Mouse (Mus musculus): Measurements from ENCODE around the gene Gm45021. TPM values are rescaled to one million over a fixed set of nuclear protein-coding genes. Genes with fewer than 3 reads are reported as not detected.

The Gm45021 gene
- polyA plus RNA-seq, 1 experiment from 2014 or later, result not detected

DNA sequence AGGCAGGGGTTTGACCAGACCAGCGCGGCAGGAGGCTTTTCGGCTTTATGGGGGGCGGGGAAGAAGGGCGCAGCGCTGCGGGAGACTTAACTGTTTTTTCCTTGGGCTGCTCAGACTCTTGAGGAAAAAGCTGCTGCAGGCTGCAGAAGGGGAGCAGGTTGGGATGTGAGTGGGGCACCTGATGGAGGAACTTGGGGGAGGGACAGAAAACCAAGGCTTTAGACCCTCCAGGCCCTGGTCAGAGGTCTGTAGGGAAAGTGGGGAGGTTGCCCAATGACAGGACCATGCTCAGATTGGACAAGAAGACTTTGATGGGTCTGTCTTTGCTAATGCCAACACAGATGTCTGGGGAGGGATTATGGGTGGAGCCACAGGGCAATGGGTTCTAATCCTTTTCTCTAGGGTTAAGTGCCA, 38.1 kb downstream of the Gm45021 start:
- no peak for DNase-seq (ENCODE audit: low spot score)
- peaks cover 70% of the 10 kb centered on the region for H3K27me3 ChIP-seq (replicated peaks; ENCODE audit: low read depth, poor library complexity, severe bottlenecking)
- H3K4me3 ChIP-seq, result peak overlapping the region; percentile 60
- H3K9me3 ChIP-seq, result no peaks in the 10 kb centered on the region
- H3K4me1 ChIP-seq, result peaks cover 32% of the 10 kb centered on the region
- 3% methylated on average over 7 of the region's 7 CpGs for WGBS
- peak overlapping the region; percentile 52; the same call in 1 of the 2 replicates for H3K27ac ChIP-seq (replicated peaks)
- no peaks in the 10 kb centered on the region for H3K36me3 ChIP-seq (replicated peaks)

DNA sequence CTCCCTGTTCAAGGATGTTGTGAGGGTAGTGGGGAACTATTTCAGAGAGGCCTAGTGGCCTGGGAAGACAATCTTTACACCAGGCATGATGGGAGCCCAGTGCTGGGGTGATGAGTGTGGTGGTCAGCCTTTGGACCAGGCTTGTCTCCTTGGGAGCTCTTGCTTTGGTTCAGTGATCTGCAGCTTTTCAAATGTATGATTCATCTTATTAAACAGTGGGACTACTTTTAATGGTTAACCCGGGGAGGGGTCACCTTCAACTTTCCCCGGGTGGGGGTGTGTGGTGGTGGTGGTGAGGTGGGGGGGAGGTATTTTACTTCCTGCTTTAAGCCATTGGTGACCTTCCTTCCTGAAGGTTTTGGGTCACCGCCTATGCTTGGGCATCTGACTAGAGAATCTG, 39.0 kb downstream of the Gm45021 start:
- no peaks in the 10 kb centered on the region for H3K9me3 ChIP-seq
- H3K27ac ChIP-seq (replicated peaks), result no peak overlapping the region
- H3K4me1 ChIP-seq, result peaks cover 32% of the 10 kb centered on the region
- WGBS, result 72% methylated on average over 3 of the region's 3 CpGs
- peaks cover 76% of the 10 kb centered on the region for H3K27me3 ChIP-seq (replicated peaks; ENCODE audit: low read depth, poor library complexity, severe bottlenecking)
- no peak for DNase-seq (ENCODE audit: low spot score)
- H3K36me3 ChIP-seq (replicated peaks), result no peaks in the 10 kb centered on the region
- H3K4me3 ChIP-seq, result no peak overlapping the region

GRCm38 (mm10) chr6:48628808-48629660, 39.6 kb downstream of the Gm45021 start:
- peaks cover 32% of the 10 kb centered on the region for H3K4me1 ChIP-seq
- H3K4me3 ChIP-seq, result peak overlapping the region; percentile 63
- no peaks in the 10 kb centered on the region for H3K9me3 ChIP-seq
- peak overlapping the region; percentile 54; the same call in 1 of the 2 replicates for H3K27ac ChIP-seq (replicated peaks)
- WGBS, result 5% methylated on average over 54 of the region's 54 CpGs
- DNase-seq (ENCODE audit: low spot score), result peak; percentile 59
- H3K27me3 ChIP-seq (replicated peaks; ENCODE audit: low read depth, poor library complexity, severe bottlenecking), result peaks cover 76% of the 10 kb centered on the region
- no peaks in the 10 kb centered on the region for H3K36me3 ChIP-seq (replicated peaks)

- Histone ChIP-seq H3K9me3 (no peaks in the 10 kb centered on the region), H3K4me1 (peaks cover 32% of the 10 kb centered on the region), H3K4me3 (peak overlapping the region; percentile 63), H3K27me3 (replicated peaks; ENCODE audit: low read depth, poor library complexity, severe bottlenecking) (peaks cover 76% of the 10 kb centered on the region), H3K36me3 (replicated peaks) (no peaks in the 10 kb centered on the region), H3K27ac (replicated peaks) (peak overlapping the region; percentile 54; the same call in 1 of the 2 replicates)
- no peak for DNase-seq (ENCODE audit: low spot score)
- 21% methylated on average over 13 of the region's 13 CpGs for WGBS
These were observed 40.2 kb downstream of the Gm45021 start for GRCm38 (mm10) chr6:48629661-48630034.

DNA sequence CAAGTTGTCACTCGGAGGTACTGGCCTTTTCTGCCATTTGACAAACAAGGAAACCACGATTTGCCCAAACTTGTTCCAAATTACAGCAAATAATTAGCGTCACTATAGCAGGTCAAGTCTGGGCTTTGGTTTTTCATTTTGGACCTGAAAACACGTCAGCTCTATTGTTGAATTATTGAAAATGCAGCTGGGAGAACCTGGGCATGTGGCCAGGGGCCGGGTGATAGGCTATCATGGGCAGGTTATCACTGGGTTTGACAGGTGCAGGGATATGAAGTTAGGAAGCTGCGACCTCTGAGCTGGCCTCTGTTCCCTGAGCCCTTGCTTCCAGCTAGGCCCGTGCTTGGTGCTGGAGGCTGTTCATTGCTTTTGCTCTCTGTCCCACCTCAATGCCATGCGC, 41.4 kb downstream of the Gm45021 start:
- Histone ChIP-seq H3K4me3 (no peak overlapping the region), H3K4me1 (peaks cover 32% of the 10 kb centered on the region), H3K9me3 (no peaks in the 10 kb centered on the region), H3K27ac (replicated peaks) (no peak overlapping the region), H3K27me3 (replicated peaks; ENCODE audit: low read depth, poor library complexity, severe bottlenecking) (peaks cover 70% of the 10 kb centered on the region), H3K36me3 (replicated peaks) (no peaks in the 10 kb centered on the region)
- no peak for DNase-seq (ENCODE audit: low spot score)
- 86% methylated on average over 8 of the region's 8 CpGs for WGBS

DNA sequence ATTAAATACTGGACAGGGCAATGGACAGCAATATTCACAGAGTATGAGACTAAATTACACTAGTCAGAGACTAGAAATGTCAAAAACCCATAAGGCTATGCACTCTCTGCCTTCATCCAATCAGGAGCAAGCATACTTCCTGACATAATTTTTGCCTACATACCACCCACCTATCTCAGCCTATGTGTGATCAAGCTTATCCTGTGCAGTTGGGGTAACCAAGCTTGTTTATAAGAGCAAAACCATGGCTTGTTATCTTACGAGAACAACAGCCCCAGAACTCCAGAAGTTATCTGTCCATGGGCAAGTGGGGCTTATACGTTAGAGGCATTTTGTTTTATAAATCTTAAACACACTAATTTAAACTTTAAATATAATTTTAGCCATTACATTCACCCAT, 45.7 kb downstream of the Gm45021 start:
- DNase-seq (ENCODE audit: low spot score), result no peak
- 90% methylated on average over 2 of the region's 2 CpGs for WGBS
- no peak overlapping the region for H3K27ac ChIP-seq (replicated peaks)

DNA sequence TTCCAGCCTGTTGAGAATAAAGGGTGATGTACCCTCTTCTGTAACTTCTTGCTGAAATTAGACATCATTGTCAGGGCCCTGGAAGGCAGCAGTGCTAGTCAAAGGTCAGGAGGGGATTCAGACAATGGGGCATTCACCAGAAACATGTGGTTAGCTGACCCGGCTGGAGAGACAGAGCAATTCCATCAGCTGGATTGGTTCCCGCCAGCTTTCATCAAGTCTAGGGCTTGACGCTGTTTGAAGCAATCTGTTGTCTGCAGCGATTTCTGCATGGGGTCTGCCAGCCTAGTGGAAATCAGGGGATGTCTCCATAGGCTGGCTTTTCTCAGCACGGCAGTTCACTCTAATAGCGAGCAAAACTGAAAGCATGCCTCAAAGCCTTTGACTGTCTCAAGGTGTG, 47.1 kb downstream of the Gm45021 start:
- Histone ChIP-seq H3K27ac (replicated peaks) (no peak overlapping the region), H3K9me3 (no peaks in the 10 kb centered on the region), H3K4me3 (no peak overlapping the region), H3K27me3 (replicated peaks; ENCODE audit: low read depth, poor library complexity, severe bottlenecking) (peaks cover 14% of the 10 kb centered on the region; the same call in 1 of the 2 replicates), H3K36me3 (replicated peaks) (no peaks in the 10 kb centered on the region), H3K4me1 (peaks cover 19% of the 10 kb centered on the region)
- peak; percentile 29 for DNase-seq (ENCODE audit: low spot score)
- WGBS, result 27% methylated on average over 6 of the region's 6 CpGs

More for the DNA sequence above, 45.7 kb downstream of the Gm45021 start:
- peaks cover 29% of the 10 kb centered on the region for H3K27me3 ChIP-seq (replicated peaks; ENCODE audit: low read depth, poor library complexity, severe bottlenecking)
- no peaks in the 10 kb centered on the region for H3K36me3 ChIP-seq (replicated peaks)
- no peaks in the 10 kb centered on the region for H3K9me3 ChIP-seq
- H3K4me1 ChIP-seq, result peaks cover 19% of the 10 kb centered on the region
- H3K4me3 ChIP-seq, result no peak overlapping the region

GRCm38 (mm10) chr6:48637811-48638500, 48.5 kb downstream of the Gm45021 start:
- DNase-seq (ENCODE audit: low spot score), result no peak
- Histone ChIP-seq H3K27ac (replicated peaks) (no peak overlapping the region), H3K36me3 (replicated peaks) (no peaks in the 10 kb centered on the region), H3K4me3 (no peak overlapping the region), H3K9me3 (no peaks in the 10 kb centered on the region), H3K27me3 (replicated peaks; ENCODE audit: low read depth, poor library complexity, severe bottlenecking) (peaks cover 2% of the 10 kb centered on the region; the same call in 1 of the 2 replicates), H3K4me1 (peaks cover 19% of the 10 kb centered on the region)
- 70% methylated on average over 6 of the region's 6 CpGs for WGBS

GRCm38 (mm10) chr6:48638553-48638952, 49.1 kb downstream of the Gm45021 start:
- Histone ChIP-seq H3K9me3 (no peaks in the 10 kb centered on the region), H3K4me3 (no peak overlapping the region), H3K4me1 (peaks cover 19% of the 10 kb centered on the region), H3K36me3 (replicated peaks) (no peaks in the 10 kb centered on the region), H3K27me3 (replicated peaks; ENCODE audit: low read depth, poor library complexity, severe bottlenecking) (no peaks in the 10 kb centered on the region), H3K27ac (replicated peaks) (no peak overlapping the region)
- DNase-seq (ENCODE audit: low spot score), result no peak
- 77% methylated on average over 2 of the region's 2 CpGs for WGBS

DNA sequence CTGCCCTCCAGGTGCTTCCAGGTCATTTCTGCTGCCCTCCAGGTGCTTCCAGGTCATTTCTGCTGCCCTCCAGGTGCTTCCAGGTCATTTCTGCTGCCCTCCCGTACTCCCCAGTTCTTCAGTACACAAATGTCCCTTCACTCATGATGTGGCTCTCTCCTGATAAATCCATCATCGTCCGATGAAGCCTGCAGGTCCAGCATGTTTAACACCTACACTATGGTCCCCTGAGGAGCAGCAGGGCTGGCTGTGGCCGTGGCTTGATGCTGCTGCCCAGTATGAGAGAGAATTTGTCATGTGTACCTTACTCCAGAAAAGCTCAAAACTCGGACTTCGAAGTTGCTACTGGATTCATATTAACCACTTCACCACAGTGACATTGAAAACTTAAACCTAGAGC, 52.0 kb downstream of the Gm45021 start:
- no peak overlapping the region for H3K27ac ChIP-seq (replicated peaks)
- H3K36me3 ChIP-seq (replicated peaks), result no peaks in the 10 kb centered on the region
- H3K4me1 ChIP-seq, result peaks cover 14% of the 10 kb centered on the region
- WGBS, result 72% methylated on average over 6 of the region's 6 CpGs
- no peak overlapping the region for H3K4me3 ChIP-seq
- H3K27me3 ChIP-seq (replicated peaks; ENCODE audit: low read depth, poor library complexity, severe bottlenecking), result peaks cover 9% of the 10 kb centered on the region; the same call in 1 of the 2 replicates
- H3K9me3 ChIP-seq, result no peaks in the 10 kb centered on the region
- no peak for DNase-seq (ENCODE audit: low spot score)

- Histone ChIP-seq H3K4me1 (no peaks in the 10 kb centered on the region; the same call in 1 of the 2 replicates), H3K9me3 (no peaks in the 10 kb centered on the region), H3K27me3 (replicated peaks; ENCODE audit: low read depth, poor library complexity, severe bottlenecking) (peaks cover 9% of the 10 kb centered on the region; the same call in 1 of the 2 replicates), H3K4me3 (no peak overlapping the region), H3K27ac (replicated peaks) (no peak overlapping the region), H3K36me3 (replicated peaks) (no peaks in the 10 kb centered on the region)
- no peak for DNase-seq (ENCODE audit: low spot score)
- 24% methylated on average over 4 of the region's 4 CpGs for WGBS
These were observed 53.4 kb downstream of the Gm45021 start for GRCm38 (mm10) chr6:48642764-48643292.

DNA sequence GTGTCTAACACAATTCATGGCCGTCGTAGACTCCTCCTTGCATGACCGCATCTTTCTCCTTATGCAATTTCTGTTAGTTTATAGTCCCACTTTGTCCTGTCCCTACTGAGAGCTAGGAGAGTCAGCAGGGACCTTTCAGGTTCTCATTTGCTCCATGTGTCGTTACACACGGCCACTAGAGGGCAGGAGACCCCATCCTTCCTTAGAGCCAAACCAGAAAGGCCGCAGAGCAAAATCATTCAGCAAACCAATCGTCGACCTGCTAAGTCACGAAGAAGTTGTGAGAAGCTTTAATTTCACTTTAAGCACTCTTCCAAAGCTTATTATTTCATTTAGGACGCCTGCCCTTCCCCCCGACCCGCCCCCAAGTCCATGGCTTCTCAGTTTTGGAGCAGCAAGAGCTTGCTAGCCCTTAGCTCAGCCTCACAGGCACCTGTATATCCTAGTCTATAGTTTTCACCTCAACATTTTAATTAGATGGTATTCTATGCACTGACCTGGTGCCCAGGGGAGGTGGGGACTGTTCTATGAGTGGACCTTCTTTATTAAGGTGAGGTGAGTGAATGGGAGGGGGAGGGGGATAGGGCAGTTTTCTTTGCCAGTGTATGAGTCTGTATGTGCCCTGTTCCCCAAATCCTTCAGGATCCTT, 56.4 kb downstream of the Gm45021 start:
- peaks cover 9% of the 10 kb centered on the region; the same call in 1 of the 2 replicates for H3K27me3 ChIP-seq (replicated peaks; ENCODE audit: low read depth, poor library complexity, severe bottlenecking)

More for the DNA sequence above, 56.4 kb downstream of the Gm45021 start:
- no peaks in the 10 kb centered on the region for H3K4me1 ChIP-seq
- DNase-seq (ENCODE audit: low spot score), result peak; percentile 73
- no peaks in the 10 kb centered on the region for H3K36me3 ChIP-seq (replicated peaks)
- 18% methylated on average over 12 of the region's 12 CpGs for WGBS
- no peak overlapping the region for H3K4me3 ChIP-seq
- no peaks in the 10 kb centered on the region for H3K9me3 ChIP-seq
- no peak overlapping the region for H3K27ac ChIP-seq (replicated peaks)

All from embryonic facial prominence, embryonic 10.5 days (tissue).